Mouse (Mus musculus) intestine, postnatal 0 days (tissue): Measurements from ENCODE around the gene Ly6c2. TPM values are rescaled to one million over a fixed set of nuclear protein-coding genes. Genes with fewer than 3 reads are reported as not detected.
A peak's percentile ranks its signal among the peaks of the same experiment; 100 is the strongest.
"Not testable (repeated sequence)": the region's sequence is repeated elsewhere in the genome, so short reads cannot be mapped to it uniquely, and the experiment has no call there.

Experiments
- ATAC-seq: fragments of 200-750 bp; cut with Nextera tagmentation; 2 replicates; pipeline ENCODE4 v1.8.0; 2017; ENCODE audit warnings: mild to moderate bottlenecking, moderate TSS enrichment, moderate library complexity
- H3K27ac ChIP-seq: fragments of 300-500 bp; sonication (generic); 2 replicates; pipeline ENCODE4 v1.5.1; 2014; ENCODE audit warnings: mild to moderate bottlenecking, low read depth, low read length, moderate library complexity
- H3K27me3 ChIP-seq: fragments of 300-500 bp; sonication (generic); replicated peaks from 2 replicates; pipeline ENCODE4 v1.6.1; 2014; ENCODE audit warnings: low read length, mixed read lengths; ENCODE audit not compliant: control insufficient read depth, insufficient read depth
- H3K36me3 ChIP-seq: fragments of 300-500 bp; sonication (generic); 2 replicates; pipeline ENCODE4 v1.6.1; 2014; ENCODE audit warnings: mild to moderate bottlenecking, moderate library complexity; ENCODE audit not compliant: control insufficient read depth, insufficient read depth
- H3K4me1 ChIP-seq: fragments of 300-500 bp; sonication (generic); replicated peaks from 2 replicates; pipeline ENCODE4 v1.6.1; 2014; ENCODE audit warnings: antibody characterized with exemption, low read length, mixed read lengths; ENCODE audit not compliant: control insufficient read depth, insufficient read depth
- H3K4me2 ChIP-seq: fragments of 300-500 bp; sonication (generic); replicated peaks from 2 replicates; pipeline ENCODE4 v1.6.1; 2014; ENCODE audit warnings: low read depth, mild to moderate bottlenecking, moderate library complexity
- H3K4me3 ChIP-seq: fragments of 300-500 bp; sonication (generic); 2 replicates; pipeline ENCODE4 v1.5.1; 2014; ENCODE audit warnings: low read depth, low read length
- H3K9ac ChIP-seq: fragments of 300-500 bp; sonication (generic); 2 replicates; pipeline ENCODE4 v1.6.1; 2014; ENCODE audit warnings: mild to moderate bottlenecking, low read depth, low read length
- H3K9me3 ChIP-seq: fragments of 300-500 bp; sonication (generic); 2 replicates; pipeline ENCODE4 v1.6.1; 2016; ENCODE audit warnings: mixed run types; ENCODE audit not compliant: control insufficient read depth
- CTCF ChIP-seq: sonication (generic); IDR thresholded peaks from 2 replicates; pipeline ENCODE4 v1.5.1; 2016; ENCODE audit warnings: low read depth, mild to moderate bottlenecking, control low read depth, antibody characterized with exemption, moderate library complexity
- WGBS: fragments of 180-500 bp; shearing (Covaris S2); extraction: QIAGEN DNeasy Blood & Tissue Kit; methylation state at CpG from one replicate; pipeline ENCODE4 v1.1.7; 2014; 5-methylcytosine and 5-hydroxymethylcytosine counted together
- polyA plus RNA-seq: library from polyadenylated mRNA; unstranded; fragments of >200 nt; fragmentation: Nextera tagmentation; extraction: Ambion mirVana; gene quantifications from 2 replicates; pipeline ENCODE4 v1.2.1, GENCODE M21; 2015

Gene Ly6c2
- polyA plus RNA-seq, result 0.60 and 0.95 TPM in 2 replicates

DNA sequence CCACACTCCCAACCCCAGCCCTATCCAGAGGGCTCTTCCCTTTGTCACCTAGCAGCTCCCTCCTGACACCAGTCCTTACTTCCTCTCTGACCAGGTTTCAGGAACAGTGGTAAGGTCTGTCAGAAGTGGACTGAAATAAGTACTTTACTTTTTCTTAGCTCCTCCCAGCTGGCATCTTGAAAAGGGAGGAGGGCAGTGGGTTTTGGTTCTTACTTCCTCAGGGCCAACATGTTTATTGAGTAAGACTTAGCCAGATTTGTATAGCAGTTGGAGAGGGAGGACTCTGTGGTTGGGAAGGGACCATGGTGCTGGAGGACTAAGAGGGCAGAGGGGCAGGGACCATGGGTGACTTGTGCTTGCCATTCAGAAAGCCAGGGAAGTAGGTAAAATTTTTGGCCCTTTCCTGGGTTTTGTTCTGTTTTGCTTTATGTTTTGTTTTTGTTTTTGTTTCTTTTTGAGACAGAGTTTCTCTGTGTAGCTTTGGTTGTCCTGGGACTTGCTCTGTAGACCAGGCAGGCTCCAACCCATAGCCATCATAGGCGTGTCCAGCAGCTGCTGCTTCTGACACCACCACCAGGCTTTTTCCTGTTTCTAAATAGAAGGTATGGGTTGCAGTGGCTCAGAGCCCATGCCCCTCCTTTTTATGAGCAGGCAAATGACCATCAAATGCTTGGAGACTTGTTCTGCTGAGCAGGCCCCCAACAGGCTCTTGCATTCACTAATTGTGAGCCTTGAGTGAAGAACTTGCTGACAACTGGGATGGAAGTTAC lies at the start of gene Ly6c2:
Gene Ly6c2, minus strand, starts transcription at position 110 of the 770 bp plus-strand sequence.
- not testable (repeated sequence) for H3K27ac ChIP-seq, H3K4me2 ChIP-seq, H3K27me3 ChIP-seq, H3K4me3 ChIP-seq, ATAC-seq, H3K9ac ChIP-seq, H3K9me3 ChIP-seq, H3K4me1 ChIP-seq, H3K36me3 ChIP-seq
- WGBS, result 80% methylated on average over 1 of the region's 1 CpGs

DNA sequence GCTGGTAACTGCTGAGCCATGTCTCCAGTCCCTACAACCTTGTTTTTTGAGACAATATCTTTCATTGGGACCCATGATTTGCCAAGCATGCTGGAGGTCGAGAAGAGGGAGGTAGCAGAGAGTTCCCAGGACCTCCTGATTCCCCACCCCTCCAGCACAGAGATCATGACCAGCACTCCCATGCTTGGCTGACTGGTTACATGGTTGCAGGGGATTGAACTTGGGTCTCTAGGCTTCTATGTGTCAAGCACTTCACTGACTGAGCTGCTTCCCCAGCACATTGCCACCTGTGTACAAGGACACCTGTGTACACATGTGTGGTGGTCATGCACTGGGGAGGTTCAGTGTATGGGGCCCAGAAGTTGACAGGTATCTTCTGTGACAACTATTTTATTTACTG lies 45.9 kb upstream of the Ly6c2 start:
- H3K27ac ChIP-seq, result no peak overlapping the region
- no peak overlapping the region for H3K9ac ChIP-seq
- no peak overlapping the region for H3K4me3 ChIP-seq
- WGBS, result 47% methylated on average over 1 of the region's 1 CpGs
- no peak for TF ChIP-seq CTCF
- no peaks in the 10 kb centered on the region for H3K27me3 ChIP-seq
- no peaks in the 10 kb centered on the region for H3K36me3 ChIP-seq
- H3K9me3 ChIP-seq, result 0 out of 2 replicates have a peak, but pooled peaks cover 3% of the 10 kb centered on the region
- no peak overlapping the region for H3K4me2 ChIP-seq
- ATAC-seq, result no peak
- no peaks in the 10 kb centered on the region for H3K4me1 ChIP-seq

DNA sequence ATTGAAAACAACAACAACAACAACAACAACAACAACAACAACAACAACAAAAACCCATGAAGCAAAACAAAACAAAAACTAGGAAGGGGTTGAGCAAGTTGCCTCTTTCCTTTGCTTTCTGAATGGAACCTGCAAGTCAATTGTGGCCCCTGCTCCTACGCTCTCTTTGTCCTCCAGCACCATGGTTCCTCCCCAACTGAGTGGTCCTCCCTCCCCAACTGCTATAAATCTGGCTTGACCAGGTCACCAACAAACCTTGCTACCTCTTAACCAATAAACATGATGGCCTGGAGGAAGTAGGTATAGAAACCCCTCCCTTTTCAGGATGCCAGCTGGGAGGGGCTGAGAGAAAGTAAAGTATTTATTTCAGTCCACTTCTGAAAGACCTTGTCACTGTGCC lies 43.2 kb upstream of the Ly6c2 start, which contains the start of gene Ly6g:
Gene Ly6g, plus strand, starts transcription at position 301 of the 400 bp plus-strand sequence.
- Histone ChIP-seq H3K27me3 (no peaks in the 10 kb centered on the region), H3K36me3 (no peaks in the 10 kb centered on the region), H3K27ac (no peak within 1 kb of the TSS), H3K4me2 (no peak within 1 kb of the TSS), H3K9ac (no peak within 1 kb of the TSS), H3K4me3 (no peak within 1 kb of the TSS), H3K4me1 (no peaks in the 10 kb centered on the region), H3K9me3 (no peaks in the 10 kb centered on the region)
- WGBS, result 94% methylated on average over 1 of the region's 1 CpGs
- ATAC-seq, result no peak
- TF ChIP-seq CTCF, result no peak

DNA sequence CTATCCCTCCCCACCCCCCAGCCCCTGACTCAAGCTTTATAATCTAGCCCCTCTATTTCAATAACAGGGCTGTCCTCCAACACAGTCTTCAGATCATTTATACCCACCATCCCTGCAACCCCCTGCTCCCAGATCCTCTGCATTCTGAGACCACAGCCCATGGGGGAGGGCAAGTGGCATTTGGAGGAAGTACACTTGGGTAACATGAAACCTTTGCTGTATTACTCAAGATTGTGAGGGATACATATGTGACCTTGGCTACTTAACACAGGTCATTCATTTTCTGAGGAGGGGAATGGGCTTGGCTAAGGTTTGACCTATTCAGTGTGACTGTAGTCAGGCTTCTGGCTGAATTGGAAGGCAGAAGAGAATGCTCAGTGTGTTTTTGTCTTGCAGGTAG lies 41.3 kb upstream of the Ly6c2 start:
- H3K9me3 ChIP-seq, result no peaks in the 10 kb centered on the region
- no peaks in the 10 kb centered on the region for H3K36me3 ChIP-seq
- no peak for TF ChIP-seq CTCF
- H3K27me3 ChIP-seq, result no peaks in the 10 kb centered on the region
- H3K27ac ChIP-seq, result no peak overlapping the region
- no peak overlapping the region for H3K4me2 ChIP-seq
- H3K4me3 ChIP-seq, result no peak overlapping the region
- no peaks in the 10 kb centered on the region for H3K4me1 ChIP-seq
- no peak overlapping the region for H3K9ac ChIP-seq
- no peak for ATAC-seq

DNA sequence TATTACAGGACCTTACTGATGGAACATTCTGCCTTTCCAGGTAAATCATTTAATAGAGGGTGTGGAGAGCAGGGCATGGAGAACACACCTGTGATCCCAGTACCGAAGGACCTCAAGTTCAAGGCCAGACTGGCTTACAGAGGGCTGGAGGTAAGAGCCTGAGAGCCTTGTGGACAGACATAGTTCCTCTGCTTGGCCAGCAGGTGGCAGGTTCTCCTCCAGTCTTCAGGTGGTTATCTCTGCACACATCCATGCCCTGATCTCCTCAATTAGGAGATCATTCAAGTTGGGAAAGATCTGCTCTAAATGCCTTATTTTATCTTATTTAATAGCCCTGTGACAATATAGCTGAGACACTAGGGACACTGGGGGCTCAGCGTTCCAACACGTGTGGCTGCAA lies 32.0 kb upstream of the Ly6c2 start:
- Histone ChIP-seq H3K4me1 (no peaks in the 10 kb centered on the region), H3K36me3 (no peaks in the 10 kb centered on the region), H3K4me2 (no peak overlapping the region), H3K4me3 (no peak overlapping the region), H3K27me3 (no peaks in the 10 kb centered on the region), H3K27ac (no peak overlapping the region), H3K9ac (no peak overlapping the region), H3K9me3 (no peaks in the 10 kb centered on the region)
- WGBS, result 61% methylated on average over 3 of the region's 3 CpGs
- ATAC-seq, result no peak
- peak; percentile 76 for TF ChIP-seq CTCF

DNA sequence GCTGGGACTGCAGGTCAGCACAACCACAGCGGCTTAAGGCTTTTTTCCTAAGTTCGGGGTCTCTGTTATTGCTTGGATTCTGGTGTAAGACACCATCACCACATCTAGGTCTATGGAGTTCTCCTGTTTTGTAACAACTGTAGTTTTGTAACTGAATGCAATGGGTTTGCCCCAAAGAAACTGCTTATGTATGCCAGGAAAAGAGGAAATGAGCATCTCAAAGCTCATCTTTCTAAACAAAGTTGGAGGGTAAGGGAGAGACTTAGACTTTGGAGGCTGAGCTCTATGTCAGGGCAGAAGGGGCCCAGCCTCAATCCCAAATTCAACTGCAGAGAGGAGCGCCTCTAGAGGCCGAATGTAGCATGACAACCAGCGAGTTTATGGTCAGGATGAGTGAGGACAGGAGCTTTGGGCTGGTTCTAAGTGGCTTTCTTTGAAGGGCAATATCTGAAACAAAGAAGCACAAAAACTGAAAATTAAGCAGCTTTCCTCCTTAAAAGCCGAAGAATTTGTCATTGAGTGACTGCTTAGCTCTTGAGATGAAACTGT lies 30.1 kb upstream of the Ly6c2 start:
- H3K4me1 ChIP-seq, H3K4me3 ChIP-seq, H3K9ac ChIP-seq, H3K36me3 ChIP-seq, ATAC-seq, H3K4me2 ChIP-seq, H3K27ac ChIP-seq, H3K9me3 ChIP-seq, H3K27me3 ChIP-seq: not testable (repeated sequence)
- 45% methylated on average over 6 of the region's 6 CpGs for WGBS
- peak; percentile 68 for TF ChIP-seq CTCF

DNA sequence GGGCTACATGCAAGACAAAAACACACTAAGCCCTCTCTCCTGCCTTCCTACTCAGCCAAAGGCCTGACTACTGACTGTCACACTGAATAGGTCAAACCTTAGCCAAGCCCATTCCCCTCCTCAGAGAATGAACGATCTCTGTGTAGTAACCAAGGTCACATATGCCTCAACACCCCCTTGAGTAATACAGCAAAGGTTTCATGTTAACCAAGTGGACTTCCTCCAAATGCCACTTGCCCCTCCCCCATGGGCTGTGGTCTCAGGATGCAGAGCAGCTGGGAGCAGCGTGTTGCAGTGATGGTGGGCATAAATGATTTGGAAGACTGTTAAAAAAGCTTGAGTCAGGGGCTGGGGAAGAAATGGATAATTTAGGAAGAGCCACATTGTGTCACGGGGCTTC lies 26.0 kb upstream of the Ly6c2 start:
- not testable (repeated sequence) for H3K27ac ChIP-seq, ATAC-seq
- WGBS, result 63% methylated on average over 3 of the region's 3 CpGs

DNA sequence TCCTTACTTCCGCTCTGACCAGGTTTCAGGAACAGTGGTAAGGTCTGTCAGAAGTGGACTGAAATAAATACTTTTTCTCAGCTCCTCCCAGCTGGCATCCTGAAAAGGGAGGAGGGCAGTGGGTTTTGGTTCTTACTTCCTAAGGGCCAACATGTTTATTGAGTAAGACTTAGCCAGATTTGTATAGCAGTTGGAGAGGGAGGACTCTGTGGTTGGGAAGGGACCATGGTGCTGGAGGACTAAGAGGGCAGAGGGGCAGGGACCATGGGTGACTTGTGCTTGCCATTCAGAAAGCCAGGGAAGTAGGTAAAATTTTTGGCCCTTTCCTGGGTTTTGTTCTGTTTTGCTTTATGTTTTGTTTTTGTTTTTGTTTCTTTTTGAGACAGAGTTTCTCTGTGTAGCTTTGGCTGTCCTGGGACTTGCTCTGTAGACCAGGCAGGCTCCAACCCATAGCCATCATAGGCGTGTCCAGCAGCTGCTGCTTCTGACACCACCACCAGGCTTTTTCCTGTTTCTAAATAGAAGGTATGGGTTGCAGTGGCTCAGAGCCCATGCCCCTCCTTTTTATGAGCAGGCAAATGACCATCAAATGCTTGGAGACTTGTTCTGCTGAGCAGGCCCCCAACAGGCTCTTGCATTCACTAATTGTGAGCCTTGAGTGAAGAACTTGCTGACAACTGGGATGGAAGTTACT lies 23.5 kb upstream of the Ly6c2 start:
- not testable (repeated sequence) for H3K27ac ChIP-seq, H3K4me2 ChIP-seq, H3K4me1 ChIP-seq, H3K27me3 ChIP-seq, H3K36me3 ChIP-seq, ATAC-seq, H3K4me3 ChIP-seq, H3K9me3 ChIP-seq, H3K9ac ChIP-seq
- WGBS, result 92% methylated on average over 1 of the region's 2 CpGs

More for the DNA sequence above, 26.0 kb upstream of the Ly6c2 start:
- H3K9ac ChIP-seq, H3K4me3 ChIP-seq, H3K9me3 ChIP-seq, H3K4me2 ChIP-seq, H3K4me1 ChIP-seq, H3K36me3 ChIP-seq, H3K27me3 ChIP-seq: not testable (repeated sequence)

DNA sequence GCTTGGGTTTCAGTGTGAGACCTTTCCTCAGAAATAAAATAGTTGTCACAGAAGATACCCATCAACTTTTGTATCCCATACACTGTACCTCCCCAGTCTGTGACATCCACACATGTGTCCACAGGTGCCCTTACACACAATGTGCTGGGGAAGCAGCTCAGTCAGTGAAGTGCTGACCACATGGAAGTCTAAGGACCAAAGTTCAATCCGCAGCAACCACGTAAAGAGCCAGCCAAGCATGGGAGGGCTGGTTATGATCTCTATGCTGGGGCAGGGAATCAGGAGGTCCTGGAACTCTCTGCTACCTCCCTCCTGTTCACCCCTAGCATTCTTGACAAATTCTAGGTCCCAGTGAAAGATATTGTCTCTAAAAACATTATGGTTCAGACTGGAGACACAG lies 20.6 kb upstream of the Ly6c2 start:
- WGBS, result 78% methylated on average over 2 of the region's 2 CpGs
- not testable (repeated sequence) for ATAC-seq, H3K4me3 ChIP-seq, H3K4me2 ChIP-seq, H3K9ac ChIP-seq, H3K27me3 ChIP-seq, H3K27ac ChIP-seq, H3K9me3 ChIP-seq, H3K36me3 ChIP-seq, H3K4me1 ChIP-seq
